Mouse (Mus musculus): ENCODE measurements around the gene Sik2.

Sik2 gene

GRCm38 (mm10) chr9:50920933-50921895 is 87.7 kb downstream of the Sik2 start:
- CTCF ChIA-PET, result no interaction called here

DNA sequence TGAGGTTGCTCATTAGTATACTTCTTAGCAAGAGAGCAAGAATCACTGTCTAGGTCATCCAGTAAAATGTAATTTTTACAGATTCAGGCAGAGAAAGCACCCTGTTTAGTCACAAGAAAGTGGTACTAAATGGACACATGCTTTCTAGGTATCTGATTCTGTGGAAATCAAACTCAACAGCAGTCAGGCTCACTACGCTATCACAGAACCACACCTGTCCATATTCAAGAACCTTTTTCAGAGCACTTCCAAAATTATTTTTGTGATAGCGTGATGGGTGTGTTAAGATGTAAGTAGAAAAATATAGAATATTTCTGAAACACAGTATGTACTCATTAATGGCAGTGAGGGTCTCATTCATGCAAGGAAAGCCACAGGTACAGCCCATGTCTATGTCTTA is 89.3 kb downstream of the Sik2 start:
- CTCF ChIA-PET, result no interaction called here

GRCm38 (mm10) chr9:50918131-50918530 is 90.7 kb downstream of the Sik2 start:
- CTCF ChIA-PET, result no interaction called here

- CTCF ChIA-PET, result no interaction called here
Observed at GRCm38 (mm10) chr9:50911861-50912515, 96.9 kb downstream of the Sik2 start.

- CTCF ChIA-PET, result no interaction called here
Observed at GRCm38 (mm10) chr9:50905321-50905720, 103.6 kb downstream of the Sik2 start.

DNA sequence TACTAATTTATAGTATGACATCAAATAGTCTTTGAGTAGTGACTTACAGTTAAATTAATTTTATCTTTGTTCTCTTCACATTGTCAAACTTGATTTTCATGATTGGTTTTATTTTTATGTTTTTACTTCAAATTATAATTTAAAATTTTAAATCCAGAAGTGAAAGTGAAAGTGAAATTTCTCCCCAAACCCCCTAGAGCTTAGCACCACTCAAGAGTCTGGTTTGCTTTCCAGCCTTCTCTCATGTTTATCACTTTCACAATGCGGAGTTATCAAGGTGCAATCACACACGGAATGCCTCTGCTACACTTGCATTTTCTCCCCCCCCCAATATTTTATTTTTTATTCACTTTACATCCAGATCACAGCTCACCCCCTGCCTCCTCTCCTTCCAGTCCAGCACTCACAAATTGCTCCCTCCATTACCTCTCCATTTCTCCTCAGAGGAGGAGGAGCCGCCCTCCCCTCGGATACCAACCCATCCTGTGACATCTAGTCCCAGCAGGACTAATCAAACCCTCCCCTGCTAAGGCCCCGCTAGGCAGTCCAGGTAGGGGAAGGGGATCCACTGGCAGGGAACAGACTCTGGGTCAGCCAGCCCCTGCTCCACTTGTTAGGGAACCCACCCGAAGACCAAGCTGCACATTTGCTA is 104.6 kb downstream of the Sik2 start:
- CTCF ChIA-PET, result no interaction called here

- CTCF ChIA-PET, result interaction anchor here (0.5 kb wide), 1 partner anchor 57 kb away, joined by 4 read pairs; no protein-coding TSS in a partner anchor
Observed at GRCm38 (mm10) chr9:50900026-50900920, 108.6 kb downstream of the Sik2 start.

- CTCF ChIA-PET, result no interaction called here
Observed at GRCm38 (mm10) chr9:50893665-50894064, 115.2 kb downstream of the Sik2 start.

DNA sequence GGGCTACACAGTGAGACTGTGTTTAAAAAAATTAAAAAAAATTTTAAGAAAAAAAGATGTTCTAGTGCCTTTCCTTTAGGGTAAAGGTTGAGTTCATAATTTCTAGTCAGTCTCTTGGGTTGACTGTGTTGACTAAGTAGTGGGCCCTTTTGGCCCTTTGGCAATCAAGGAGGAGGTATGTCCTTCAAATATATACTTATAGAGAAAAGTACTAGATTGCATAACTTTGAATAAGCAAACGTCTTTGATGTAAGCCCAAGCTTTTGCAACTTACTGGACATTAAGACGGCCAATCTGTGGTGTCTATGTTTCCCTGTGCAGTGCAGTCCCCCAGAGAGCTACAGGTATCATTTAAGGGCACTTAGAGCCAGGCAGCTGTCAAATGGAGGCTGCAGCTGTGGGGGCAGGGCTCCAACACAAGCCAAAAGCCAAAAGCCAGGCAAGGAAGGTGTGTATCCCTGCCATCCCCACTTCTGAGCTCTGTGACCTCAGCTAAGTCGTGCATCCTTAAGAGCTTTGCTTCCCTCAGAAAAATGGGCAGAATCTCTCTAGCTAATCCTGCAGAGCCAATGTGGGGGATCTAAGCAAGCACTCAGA is 118.3 kb downstream of the Sik2 start:
- CTCF ChIA-PET, result no interaction called here

GRCm38 (mm10) chr9:50889964-50890363 is 118.9 kb downstream of the Sik2 start:
- CTCF ChIA-PET, result no interaction called here

DNA sequence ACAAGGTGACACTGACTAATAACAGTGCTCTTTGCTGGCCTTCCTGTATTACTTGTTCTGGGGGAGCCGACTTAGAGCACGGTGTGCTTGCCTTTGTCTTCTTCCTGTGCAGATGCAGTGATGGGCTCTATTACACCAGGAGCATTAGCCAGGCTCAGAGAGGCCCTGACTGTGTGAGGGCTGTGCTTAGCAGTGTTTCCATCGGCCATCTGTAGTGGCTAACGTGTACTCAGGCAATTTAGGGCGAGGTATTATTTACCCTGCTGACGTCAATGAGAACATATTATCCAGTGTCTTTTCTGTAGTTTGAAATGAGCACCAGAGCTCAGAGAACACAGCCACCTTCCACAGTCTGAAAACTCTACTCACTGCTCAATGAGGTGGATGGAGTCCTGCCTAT is 119.7 kb downstream of the Sik2 start:
- CTCF ChIA-PET, result no interaction called here

- CTCF ChIA-PET, result interaction anchor here (0.6 kb wide), 1 partner anchor 11 kb away, joined by 8 read pairs; no protein-coding TSS in a partner anchor
Observed at GRCm38 (mm10) chr9:50887351-50887750, 121.5 kb downstream of the Sik2 start.

DNA sequence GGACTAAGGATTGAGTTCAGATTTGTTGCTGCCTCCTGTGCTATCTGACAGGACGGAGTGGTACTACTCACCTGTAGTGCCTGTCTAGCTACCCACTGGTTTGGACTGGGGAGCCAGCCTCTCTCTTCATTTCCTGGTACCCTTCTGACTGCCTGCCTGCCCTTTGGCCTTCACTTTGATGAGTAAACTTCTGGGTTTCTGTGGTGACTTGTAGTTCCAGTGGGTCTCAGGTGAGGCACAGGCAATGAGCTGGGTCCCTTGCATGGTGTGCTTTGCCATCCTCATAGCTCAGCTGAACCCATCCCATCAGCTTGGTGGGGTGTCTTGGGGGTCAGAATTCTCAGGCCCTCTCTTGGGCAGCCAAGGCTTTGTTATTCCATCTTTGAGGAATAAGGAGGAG is 122.0 kb downstream of the Sik2 start:
- CTCF ChIA-PET, result interaction anchor here (0.6 kb wide), 1 partner anchor 11 kb away, joined by 8 read pairs; no protein-coding TSS in a partner anchor

DNA sequence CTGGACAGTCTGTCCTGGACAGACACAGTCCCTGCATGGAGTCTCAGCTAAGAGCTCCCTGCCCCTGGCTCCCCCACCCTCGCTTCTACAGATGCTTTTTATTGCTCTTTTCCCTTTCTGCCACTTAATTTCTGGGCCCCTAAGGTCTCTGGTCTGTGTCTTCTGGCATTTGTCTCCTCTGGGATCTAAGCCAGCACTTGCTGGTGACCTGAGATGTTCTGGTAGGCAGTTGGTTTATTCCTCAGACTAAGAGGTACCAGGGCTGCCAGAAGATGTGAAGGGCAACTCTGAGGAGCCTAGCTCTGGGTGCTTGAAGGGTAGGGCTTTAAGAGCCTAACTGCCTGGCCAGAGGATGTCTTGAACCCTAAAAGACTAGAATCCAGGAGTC is 123.3 kb downstream of the Sik2 start:
- CTCF ChIA-PET, result no interaction called here

- CTCF ChIA-PET, result interaction anchor here (0.7 kb wide), 1 partner anchor 74 kb away, joined by 3 read pairs; no protein-coding TSS in a partner anchor
Observed at GRCm38 (mm10) chr9:50884741-50885599, 123.9 kb downstream of the Sik2 start.

DNA sequence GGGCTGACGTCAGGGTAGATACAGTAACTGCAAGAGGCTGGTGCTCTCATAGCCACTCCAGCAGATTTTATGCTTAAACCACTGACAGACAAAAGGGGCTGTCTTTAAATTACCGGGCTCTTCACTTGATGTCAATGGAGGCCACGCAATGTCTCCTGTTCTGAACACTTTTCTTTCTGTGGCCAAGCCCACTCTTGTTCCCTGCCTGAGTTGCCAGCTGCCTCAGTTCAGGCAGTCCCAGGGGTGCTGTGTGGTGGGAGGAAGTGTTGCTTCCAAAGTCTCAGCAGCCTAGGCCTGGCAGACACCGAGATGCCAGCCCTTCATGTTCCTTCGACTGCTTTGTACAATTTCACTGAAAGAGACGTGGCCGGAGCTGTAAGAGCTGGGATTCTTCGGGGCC is 124.8 kb downstream of the Sik2 start:
- CTCF ChIA-PET, result no interaction called here

- CTCF ChIA-PET, result no interaction called here
Observed at GRCm38 (mm10) chr9:50882183-50882582, 126.7 kb downstream of the Sik2 start.

DNA sequence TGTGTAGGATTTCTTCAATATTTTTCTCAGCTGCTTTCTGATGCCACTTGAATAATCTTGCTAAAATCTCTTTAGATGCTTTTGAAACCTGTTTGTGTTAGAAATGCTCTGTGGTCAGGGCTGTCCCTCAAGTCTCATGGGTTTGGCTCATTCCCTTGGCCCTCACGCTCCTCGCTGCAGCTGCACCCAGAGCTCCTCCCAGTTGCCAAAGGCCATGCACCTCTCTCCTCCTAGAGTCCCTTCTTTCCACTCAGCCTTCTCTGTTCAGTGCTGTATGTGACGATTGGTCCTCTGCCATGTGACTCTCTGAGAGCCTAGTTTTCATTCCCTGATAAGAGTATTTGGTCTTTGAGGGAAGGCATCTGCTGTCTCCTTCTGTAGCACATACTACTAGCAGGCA is 131.4 kb downstream of the Sik2 start:
- CTCF ChIA-PET, result no interaction called here

DNA sequence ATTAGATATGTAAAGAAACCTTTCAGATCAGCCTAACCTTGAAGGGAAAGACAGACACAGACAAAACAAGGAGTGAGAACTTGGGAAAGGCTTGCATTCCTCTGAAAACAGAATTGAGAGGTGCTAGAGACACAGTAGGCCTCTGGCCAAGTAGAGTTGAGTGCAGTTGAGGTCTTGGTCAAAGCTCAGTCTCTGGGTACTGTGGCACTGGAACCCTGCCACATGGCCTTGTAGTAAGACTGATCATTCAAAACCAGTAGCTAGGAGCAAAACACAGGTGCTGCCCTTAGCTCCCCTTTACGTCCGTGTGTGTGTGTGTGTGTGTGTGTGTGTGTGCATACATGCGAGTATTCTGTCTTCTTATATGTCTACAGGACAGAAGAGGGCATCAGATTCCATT is 132.6 kb downstream of the Sik2 start:
- CTCF ChIA-PET, result interaction anchor here (0.6 kb wide), 1 partner anchor 365 kb away, joined by 10 read pairs; no protein-coding TSS in a partner anchor

- CTCF ChIA-PET, result interaction anchor here (0.6 kb wide), 1 partner anchor 364 kb away, joined by 10 read pairs; no protein-coding TSS in a partner anchor
Observed at GRCm38 (mm10) chr9:50875470-50875869, 133.4 kb downstream of the Sik2 start.

All from spleen, embryonic (tissue).